Mouse (Mus musculus): ENCODE measurements around the gene Lats2. TPM values are rescaled to one million over a fixed set of nuclear protein-coding genes. Genes with fewer than 3 reads are reported as not detected.
"Not testable (repeated sequence)": the region's sequence is repeated elsewhere in the genome, so short reads cannot be mapped to it uniquely, and the experiment has no call there.

The Lats2 gene
- polyA plus RNA-seq, 1 experiment from 2014 or later: 10.7 TPM

- H3K4me2 ChIP-seq: no peak overlapping the region
- H3K27ac ChIP-seq (ENCODE audit: low read depth, low read length): no peak overlapping the region
- no peak overlapping the region for H3K9ac ChIP-seq (ENCODE audit: low read length)
- 96% methylated on average over 5 of the region's 5 CpGs for WGBS
- no peaks in the 10 kb centered on the region for H3K4me1 ChIP-seq (ENCODE audit: control insufficient read depth, insufficient read depth, low read length)
- no peaks in the 10 kb centered on the region for H3K27me3 ChIP-seq (ENCODE audit: control insufficient read depth, insufficient read depth, low read length)
- H3K4me3 ChIP-seq (ENCODE audit: low read depth, low read length): no peak overlapping the region
- ATAC-seq (ENCODE audit: low FRiP score) (no peak), DNase-seq (ENCODE audit: low spot score, missing footprints) (no peak)
- no peaks in the 10 kb centered on the region for H3K9me3 ChIP-seq (ENCODE audit: control insufficient read depth, low read length)
- H3K36me3 ChIP-seq (ENCODE audit: control insufficient read depth, insufficient read depth, low read length): no peaks in the 10 kb centered on the region
Observed at GRCm38 (mm10) chr14:57769102-57769501, 10.9 kb upstream of the Lats2 start.

DNA sequence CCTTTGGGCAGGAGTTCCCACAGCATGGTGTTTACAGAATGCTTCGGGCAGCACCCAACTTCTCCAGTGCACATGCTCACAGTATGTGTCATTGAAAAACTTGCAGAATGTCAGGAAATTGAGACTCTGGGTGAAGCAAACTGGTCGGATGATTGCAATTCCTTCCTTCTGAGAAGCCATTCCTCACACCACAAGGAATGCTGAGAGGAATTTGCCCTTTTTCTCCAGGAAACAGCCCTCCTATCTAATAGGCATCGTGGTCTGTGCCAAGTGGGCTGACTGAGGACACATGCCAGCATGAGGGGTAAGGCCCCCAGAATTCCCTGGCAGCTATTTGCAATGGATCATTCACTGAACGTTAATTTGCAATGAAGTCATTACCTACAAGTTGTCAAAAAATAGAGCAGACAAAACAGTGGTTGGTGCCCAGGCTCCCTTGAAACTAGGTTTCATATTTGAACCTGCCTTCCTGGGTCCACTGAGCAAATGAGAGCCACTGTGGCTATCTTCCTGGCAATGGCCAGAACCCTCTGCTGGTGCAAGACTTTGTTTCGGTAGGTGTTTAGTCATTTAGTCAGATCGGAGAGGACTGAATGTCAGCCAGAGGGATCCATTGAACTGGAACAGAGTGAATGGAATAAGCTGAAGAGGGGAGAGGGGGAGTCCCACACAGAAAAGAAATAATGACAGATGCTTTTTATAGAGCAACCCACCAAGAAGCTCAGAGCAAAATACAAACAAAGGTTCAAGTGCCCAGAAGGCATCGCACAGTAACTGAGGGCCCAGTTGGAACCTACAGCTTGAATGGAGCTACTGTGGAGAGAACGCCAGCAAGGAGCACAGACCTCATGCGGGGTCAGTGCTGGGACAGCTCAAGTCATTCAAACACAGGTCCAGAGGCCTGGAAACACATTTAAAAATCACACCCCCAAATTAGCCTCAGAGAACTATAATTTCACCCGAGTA lies 2.5 kb upstream of the Lats2 start:
- Histone ChIP-seq H3K4me1 (ENCODE audit: control insufficient read depth, insufficient read depth, low read length) (no peaks in the 10 kb centered on the region; the same call in 1 of the 2 replicates), H3K9ac (ENCODE audit: low read length) (no peak overlapping the region), H3K9me3 (ENCODE audit: control insufficient read depth, low read length) (no peaks in the 10 kb centered on the region), H3K36me3 (ENCODE audit: control insufficient read depth, insufficient read depth, low read length) (no peaks in the 10 kb centered on the region), H3K4me3 (ENCODE audit: low read depth, low read length) (no peak overlapping the region), H3K27me3 (ENCODE audit: control insufficient read depth, insufficient read depth, low read length) (no peaks in the 10 kb centered on the region), H3K27ac (ENCODE audit: low read depth, low read length) (no peak overlapping the region), H3K4me2 (no peak overlapping the region)
- ATAC-seq (ENCODE audit: low FRiP score): no peak
- WGBS: 54% methylated on average over 10 of the region's 10 CpGs
- DNase-seq (ENCODE audit: low spot score, missing footprints): peak; percentile 83

DNA sequence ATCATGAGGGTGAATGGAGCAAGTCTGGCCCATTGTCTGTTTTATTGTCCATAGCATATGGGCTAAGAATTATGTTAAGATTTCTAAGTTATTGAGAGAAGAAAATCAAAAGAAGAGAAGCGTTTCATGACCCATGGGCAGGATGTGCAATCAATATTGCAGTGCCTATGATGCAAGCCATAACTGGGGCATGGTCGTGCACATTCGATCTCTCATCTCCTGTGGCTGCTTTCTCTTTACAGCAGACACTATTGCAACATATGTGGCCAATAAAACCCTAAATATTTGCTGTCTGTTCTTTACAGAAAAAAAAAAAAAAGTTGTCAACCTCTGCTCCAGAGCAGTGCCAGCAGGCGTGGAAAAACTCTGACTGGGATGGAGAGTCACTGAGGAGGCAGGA lies 2.1 kb downstream of the Lats2 start:
- Histone ChIP-seq H3K9me3 (ENCODE audit: control insufficient read depth, low read length) (no peaks in the 10 kb centered on the region), H3K9ac (ENCODE audit: low read length) (no peak overlapping the region), H3K36me3 (ENCODE audit: control insufficient read depth, insufficient read depth, low read length) (no peaks in the 10 kb centered on the region), H3K4me1 (ENCODE audit: control insufficient read depth, insufficient read depth, low read length) (peaks cover 9% of the 10 kb centered on the region), H3K27ac (ENCODE audit: low read depth, low read length) (no peak overlapping the region), H3K4me3 (ENCODE audit: low read depth, low read length) (no peak overlapping the region), H3K27me3 (ENCODE audit: control insufficient read depth, insufficient read depth, low read length) (no peaks in the 10 kb centered on the region), H3K4me2 (no peak overlapping the region)
- no peak for DNase-seq (ENCODE audit: low spot score, missing footprints)
- no peak for ATAC-seq (ENCODE audit: low FRiP score)
- WGBS: 97% methylated on average over 4 of the region's 4 CpGs

DNA sequence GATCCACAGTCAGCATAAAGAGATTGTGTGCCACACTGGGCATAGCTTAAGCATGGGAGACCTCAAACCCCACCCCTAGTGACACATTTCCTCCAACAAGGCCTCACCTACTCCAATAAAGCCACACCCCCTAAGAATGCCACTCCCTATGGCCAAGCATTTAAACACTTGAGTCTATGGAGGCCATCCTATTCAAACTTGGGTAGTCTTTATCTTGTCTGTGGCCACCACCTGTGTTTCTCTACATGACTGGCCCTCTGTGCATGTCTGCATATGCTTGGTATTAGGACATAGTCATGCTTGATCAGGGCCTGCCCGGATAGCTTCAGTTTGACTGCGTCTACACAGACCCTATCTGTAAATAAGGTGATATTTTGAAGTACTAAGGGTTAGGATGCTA lies 2.5 kb downstream of the Lats2 start:
- ATAC-seq (ENCODE audit: low FRiP score) (no peak), DNase-seq (ENCODE audit: low spot score, missing footprints) (no peak)
- Histone ChIP-seq H3K4me3 (ENCODE audit: low read depth, low read length) (no peak overlapping the region), H3K36me3 (ENCODE audit: control insufficient read depth, insufficient read depth, low read length) (no peaks in the 10 kb centered on the region), H3K27me3 (ENCODE audit: control insufficient read depth, insufficient read depth, low read length) (no peaks in the 10 kb centered on the region), H3K27ac (ENCODE audit: low read depth, low read length) (no peak overlapping the region), H3K9me3 (ENCODE audit: control insufficient read depth, low read length) (no peaks in the 10 kb centered on the region), H3K4me2 (no peak overlapping the region), H3K4me1 (ENCODE audit: control insufficient read depth, insufficient read depth, low read length) (peaks cover 9% of the 10 kb centered on the region), H3K9ac (ENCODE audit: low read length) (no peak overlapping the region)
- 94% methylated on average over 2 of the region's 2 CpGs for WGBS

DNA sequence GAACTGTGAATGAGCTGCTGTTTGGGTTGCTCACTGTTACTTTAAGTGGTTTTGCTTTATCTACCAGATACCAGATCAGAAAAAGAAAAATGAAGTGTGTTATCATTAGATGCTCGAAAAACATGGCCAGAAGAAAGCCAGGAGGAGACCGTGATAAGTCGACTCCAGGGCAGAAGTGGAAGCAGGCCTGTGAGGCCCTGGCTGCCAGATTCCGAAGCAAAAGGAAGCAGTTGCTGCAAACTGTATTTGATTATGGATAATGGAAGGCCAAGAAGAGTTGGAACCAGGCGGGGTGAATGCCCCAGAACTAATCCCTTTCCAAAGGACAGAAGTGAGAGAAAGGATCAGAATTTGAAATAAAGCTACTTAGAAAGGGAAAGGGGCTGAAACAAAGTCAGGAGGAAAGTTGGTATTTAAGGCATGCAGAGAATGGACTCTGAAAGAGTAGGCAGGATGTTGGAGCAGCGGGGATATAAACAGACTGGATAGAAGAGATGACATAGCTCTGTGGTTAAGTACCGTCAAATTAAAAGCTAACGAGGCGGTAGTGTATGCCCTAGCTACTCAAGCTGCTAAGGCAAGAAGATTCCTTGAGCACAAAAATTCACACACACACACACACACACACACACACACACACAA lies 4.7 kb downstream of the Lats2 start:
- H3K27ac ChIP-seq (ENCODE audit: low read depth, low read length): peak overlapping the region; percentile 45
- peak; percentile 62 for ATAC-seq (ENCODE audit: low FRiP score)
- no peaks in the 10 kb centered on the region for H3K9me3 ChIP-seq (ENCODE audit: control insufficient read depth, low read length)
- 4% methylated on average over 9 of the region's 9 CpGs for WGBS
- no peak overlapping the region for H3K4me3 ChIP-seq (ENCODE audit: low read depth, low read length)
- H3K4me2 ChIP-seq: peak overlapping the region; percentile 5; the same call in 1 of the 2 replicates
- H3K9ac ChIP-seq (ENCODE audit: low read length): peak overlapping the region; percentile 4; the same call in 1 of the 2 replicates
- DNase-seq (ENCODE audit: low spot score, missing footprints): peak; percentile 86
- no peaks in the 10 kb centered on the region; the same call in 1 of the 2 replicates for H3K27me3 ChIP-seq (ENCODE audit: control insufficient read depth, insufficient read depth, low read length)
- peaks cover 9% of the 10 kb centered on the region for H3K4me1 ChIP-seq (ENCODE audit: control insufficient read depth, insufficient read depth, low read length)
- H3K36me3 ChIP-seq (ENCODE audit: control insufficient read depth, insufficient read depth, low read length): no peaks in the 10 kb centered on the region

GRCm38 (mm10) chr14:57751006-57751405 lies 7.2 kb downstream of the Lats2 start:
- not testable (repeated sequence) for H3K9me3 ChIP-seq (ENCODE audit: control insufficient read depth, low read length); DNase-seq (ENCODE audit: low spot score, missing footprints); ATAC-seq (ENCODE audit: low FRiP score); H3K4me3 ChIP-seq (ENCODE audit: low read depth, low read length); H3K27ac ChIP-seq (ENCODE audit: low read depth, low read length); H3K9ac ChIP-seq (ENCODE audit: low read length); H3K36me3 ChIP-seq (ENCODE audit: control insufficient read depth, insufficient read depth, low read length); H3K27me3 ChIP-seq (ENCODE audit: control insufficient read depth, insufficient read depth, low read length); H3K4me2 ChIP-seq; H3K4me1 ChIP-seq (ENCODE audit: control insufficient read depth, insufficient read depth, low read length)

- Histone ChIP-seq H3K4me2 (no peak overlapping the region), H3K9me3 (ENCODE audit: control insufficient read depth, low read length) (no peaks in the 10 kb centered on the region), H3K27me3 (ENCODE audit: control insufficient read depth, insufficient read depth, low read length) (no peaks in the 10 kb centered on the region; the same call in 1 of the 2 replicates), H3K4me1 (ENCODE audit: control insufficient read depth, insufficient read depth, low read length) (peaks cover 13% of the 10 kb centered on the region), H3K4me3 (ENCODE audit: low read depth, low read length) (no peak overlapping the region), H3K36me3 (ENCODE audit: control insufficient read depth, insufficient read depth, low read length) (no peaks in the 10 kb centered on the region), H3K9ac (ENCODE audit: low read length) (no peak overlapping the region), H3K27ac (ENCODE audit: low read depth, low read length) (no peak overlapping the region)
- ATAC-seq (ENCODE audit: low FRiP score) (no peak), DNase-seq (ENCODE audit: low spot score, missing footprints) (peak; percentile 21)
- 82% methylated on average over 2 of the region's 2 CpGs for WGBS
Observed at GRCm38 (mm10) chr14:57749501-57749900, 8.7 kb downstream of the Lats2 start.

DNA sequence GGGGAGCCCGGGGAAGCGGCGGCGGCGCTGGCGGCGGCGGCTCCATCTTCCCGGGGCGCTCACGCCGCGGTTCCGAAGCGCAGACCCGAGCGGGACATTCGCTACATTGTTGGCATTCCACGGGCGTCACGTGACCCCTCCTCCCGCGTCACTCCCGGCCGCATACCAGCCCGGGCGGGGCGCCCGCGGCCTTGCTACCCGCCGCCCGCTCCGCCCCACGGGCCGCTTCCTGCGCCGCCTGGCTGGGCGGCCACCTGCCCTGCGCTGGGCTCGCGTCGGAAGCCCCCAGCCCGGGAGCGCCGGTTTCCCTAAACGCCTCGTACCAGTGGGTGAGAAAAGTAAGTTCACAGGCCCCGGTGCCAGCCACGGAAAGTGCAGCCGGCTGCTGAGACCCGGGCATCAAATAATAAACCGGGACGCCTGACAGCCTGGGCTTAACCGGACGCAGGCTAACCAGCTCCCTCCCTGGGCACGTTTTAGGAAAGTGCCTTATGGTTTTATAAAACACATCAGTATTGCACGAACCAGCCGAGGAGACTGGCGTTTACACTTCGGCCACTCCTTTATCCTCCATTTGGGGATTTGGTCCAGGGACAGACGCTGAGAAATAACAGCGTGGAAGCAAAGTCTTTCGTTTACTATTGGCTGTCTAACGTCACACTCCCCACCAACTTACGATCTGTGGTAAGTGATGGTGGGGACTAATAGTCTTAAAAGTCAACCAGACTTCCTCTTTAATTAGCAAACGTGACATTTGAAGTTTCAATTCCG lies 12.0 kb downstream of the Lats2 start, which contains the start of gene Gm49361:
TSS of gene Gm49361 (minus strand) at position 103 of the 771 bp plus-strand sequence.
- Histone ChIP-seq H3K27ac (ENCODE audit: low read depth, low read length) (peak within 1 kb of the TSS; percentile 59), H3K9ac (ENCODE audit: low read length) (peak within 1 kb of the TSS; percentile 93), H3K9me3 (ENCODE audit: control insufficient read depth, low read length) (no peaks in the 10 kb centered on the region), H3K36me3 (ENCODE audit: control insufficient read depth, insufficient read depth, low read length) (no peaks in the 10 kb centered on the region), H3K27me3 (ENCODE audit: control insufficient read depth, insufficient read depth, low read length) (no peaks in the 10 kb centered on the region; the same call in 1 of the 2 replicates), H3K4me2 (peak within 1 kb of the TSS; percentile 85), H3K4me3 (ENCODE audit: low read depth, low read length) (peak within 1 kb of the TSS; percentile 96), H3K4me1 (ENCODE audit: control insufficient read depth, insufficient read depth, low read length) (peaks cover 10% of the 10 kb centered on the region; the same call in 1 of the 2 replicates)
- WGBS: under 1% methylated on average over 58 of the region's 68 CpGs
- ATAC-seq (ENCODE audit: low FRiP score): peak; percentile 92
- peak; percentile 97 for DNase-seq (ENCODE audit: low spot score, missing footprints)
